Mouse (Mus musculus) lung, postnatal 10 days (tissue): ENCODE results near the gene Olfr731.

Experiments
- DNase-seq: peaks from one replicate; pipeline ENCODE4 v3.0.0; 2021

The Olfr731 gene

GRCm38 (mm10) chr14:50241766-50242165 is at the start of gene Olfr731:
Olfr731 (minus strand) TSS chr14:50241866.
- DNase-seq = no peak

GRCm38 (mm10) chr14:50284106-50284505 is 42.4 kb upstream of the Olfr731 start, which contains the start of gene Olfr732:
Olfr732 (minus strand) TSS chr14:50284206.
- DNase-seq = no peak

- no peak for DNase-seq
Measured at GRCm38 (mm10) chr14:50188098-50188497, 53.6 kb downstream of the Olfr731 start, which contains the start of gene Olfr730. Olfr730 (minus strand) TSS chr14:50188198.
